Mouse (Mus musculus) forebrain, embryonic 14.5 days (tissue): ENCODE data around the gene Gm27027. TPM values are rescaled to one million over a fixed set of nuclear protein-coding genes. Genes with fewer than 3 reads are reported as not detected.
A peak's percentile ranks its signal among the peaks of the same experiment; 100 is the strongest.

ENCODE experiments used
- ATAC-seq: fragments of 200-750 bp; cut with Nextera tagmentation; 2 replicates; pipeline ENCODE4 v1.8.0; 2017; ENCODE audit warnings: mild to moderate bottlenecking, moderate library complexity
- DNase-seq: peaks from one replicate; pipeline ENCODE4 v3.0.0-alpha.2; 2015; ENCODE audit warnings: low spot score
- H3K27ac ChIP-seq: fragments of 300-500 bp; sonication (generic); 2 replicates; pipeline ENCODE4 v1.5.1; 2014; ENCODE audit warnings: low read depth, mild to moderate bottlenecking, control low read depth, low read length, moderate library complexity
- H3K27me3 ChIP-seq: fragments of 300-500 bp; sonication (generic); replicated peaks from 2 replicates; pipeline ENCODE4 v1.6.1; 2014; ENCODE audit warnings: low read length, control low read depth, mixed read lengths; ENCODE audit not compliant: control insufficient read depth, insufficient read depth
- H3K36me3 ChIP-seq: fragments of 300-500 bp; sonication (generic); 2 replicates; pipeline ENCODE4 v1.6.1; 2014; ENCODE audit warnings: low read length, control low read depth; ENCODE audit not compliant: control insufficient read depth, insufficient read depth
- H3K4me1 ChIP-seq: fragments of 300-500 bp; sonication (generic); 2 replicates; pipeline ENCODE4 v1.6.1; 2014; ENCODE audit warnings: antibody characterized with exemption, low read length, control low read depth; ENCODE audit not compliant: control insufficient read depth, insufficient read depth
- H3K4me2 ChIP-seq: fragments of 300-500 bp; sonication (generic); 2 replicates; pipeline ENCODE4 v1.6.1; 2014; ENCODE audit warnings: mild to moderate bottlenecking, control low read depth, low read length
- H3K4me3 ChIP-seq: fragments of 300-500 bp; sonication (generic); 2 replicates; pipeline ENCODE4 v1.5.1; 2014; ENCODE audit warnings: low read depth, low read length, control low read depth
- H3K9ac ChIP-seq: fragments of 300-500 bp; sonication (generic); 2 replicates; pipeline ENCODE4 v1.6.1; 2014; ENCODE audit warnings: mild to moderate bottlenecking, low read length, control low read depth, moderate library complexity
- H3K9me3 ChIP-seq: fragments of 300-500 bp; sonication (generic); replicated peaks from 2 replicates; pipeline ENCODE4 v1.6.1; 2016; ENCODE audit warnings: low read length, control low read depth, mixed read lengths; ENCODE audit not compliant: control insufficient read depth
- WGBS: fragments of 180-500 bp; shearing (Covaris S2); extraction: QIAGEN DNeasy Blood & Tissue Kit; methylation state at CpG from one replicate; pipeline ENCODE4 v1.1.7; 2014; 5-methylcytosine and 5-hydroxymethylcytosine counted together
- polyA plus RNA-seq: library from polyadenylated mRNA; unstranded; fragments of >200 nt; fragmentation: Nextera tagmentation; extraction: Ambion mirVana; gene quantifications from 2 replicates; pipeline ENCODE4 v1.2.1, GENCODE M21; 2014

Gm27027 gene
- polyA plus RNA-seq, 1 experiment from 2014 or later, result not detected

DNA sequence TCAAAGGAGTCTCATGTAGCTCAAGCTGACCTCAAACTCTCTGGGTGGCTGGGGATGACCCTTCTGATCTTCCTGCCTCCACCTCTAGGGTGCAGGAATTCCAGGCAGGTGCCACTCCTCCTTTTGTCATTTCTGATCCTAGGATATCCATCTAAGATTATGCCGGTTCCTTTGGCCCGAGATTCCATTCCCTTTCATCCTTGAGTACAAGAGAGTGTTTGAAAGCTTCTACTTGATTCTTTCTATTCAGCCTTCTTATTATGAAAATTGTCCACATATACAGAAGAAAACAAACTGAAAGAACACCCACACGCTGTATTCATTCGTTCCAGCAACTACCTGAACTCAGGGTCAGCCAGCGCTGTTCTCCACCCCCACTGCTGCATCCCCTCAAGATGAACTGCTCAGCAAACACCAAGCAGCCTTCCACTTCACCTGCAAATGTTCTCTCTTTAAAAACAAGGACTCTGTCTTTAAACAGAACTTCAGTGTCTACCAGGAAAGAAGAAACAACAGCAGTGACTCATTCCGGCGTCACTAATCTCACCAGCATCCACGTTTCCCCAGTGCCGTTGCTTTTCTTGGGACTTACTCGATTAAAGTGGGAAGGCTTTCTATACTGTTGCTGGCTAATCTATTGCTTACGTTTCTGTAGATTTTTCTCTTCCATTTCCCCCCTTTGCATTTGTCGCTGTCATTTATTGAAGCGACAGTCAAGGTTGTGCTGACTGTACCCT is 68.3 kb downstream of the Gm27027 start:
- H3K4me3 ChIP-seq, result no peak overlapping the region
- no peak overlapping the region for H3K4me2 ChIP-seq
- no peaks in the 10 kb centered on the region for H3K27me3 ChIP-seq
- ATAC-seq (no peak), DNase-seq (no peak)
- no peaks in the 10 kb centered on the region for H3K9me3 ChIP-seq
- no peak overlapping the region for H3K9ac ChIP-seq
- H3K4me1 ChIP-seq, result no peaks in the 10 kb centered on the region
- no peaks in the 10 kb centered on the region for H3K36me3 ChIP-seq
- H3K27ac ChIP-seq, result no peak overlapping the region
- 76% methylated on average over 13 of the region's 13 CpGs for WGBS

DNA sequence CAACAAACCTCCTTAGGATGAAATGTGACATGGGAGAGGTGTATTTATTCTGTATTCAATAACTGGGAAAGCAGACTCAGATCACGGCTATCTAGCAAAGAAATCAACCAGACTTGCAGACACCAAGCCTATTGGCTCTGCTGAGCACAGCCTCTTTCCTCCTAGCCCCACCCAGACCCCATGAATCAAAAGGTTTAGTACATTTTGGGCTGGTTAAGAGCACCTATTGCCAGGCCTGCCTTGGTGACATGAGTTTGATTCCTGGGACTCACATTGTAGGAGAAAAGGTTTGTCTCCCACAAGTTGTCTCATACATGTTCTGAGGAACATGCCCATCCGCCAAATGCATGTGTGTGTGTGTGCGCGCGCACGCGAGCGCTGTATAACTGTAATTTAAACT is 70.0 kb downstream of the Gm27027 start:
- Histone ChIP-seq H3K4me1 (no peaks in the 10 kb centered on the region), H3K27me3 (no peaks in the 10 kb centered on the region), H3K4me3 (no peak overlapping the region), H3K27ac (no peak overlapping the region), H3K36me3 (no peaks in the 10 kb centered on the region), H3K9me3 (no peaks in the 10 kb centered on the region), H3K9ac (no peak overlapping the region), H3K4me2 (no peak overlapping the region)
- no peak for ATAC-seq
- WGBS, result 93% methylated on average over 8 of the region's 8 CpGs
- no peak for DNase-seq

DNA sequence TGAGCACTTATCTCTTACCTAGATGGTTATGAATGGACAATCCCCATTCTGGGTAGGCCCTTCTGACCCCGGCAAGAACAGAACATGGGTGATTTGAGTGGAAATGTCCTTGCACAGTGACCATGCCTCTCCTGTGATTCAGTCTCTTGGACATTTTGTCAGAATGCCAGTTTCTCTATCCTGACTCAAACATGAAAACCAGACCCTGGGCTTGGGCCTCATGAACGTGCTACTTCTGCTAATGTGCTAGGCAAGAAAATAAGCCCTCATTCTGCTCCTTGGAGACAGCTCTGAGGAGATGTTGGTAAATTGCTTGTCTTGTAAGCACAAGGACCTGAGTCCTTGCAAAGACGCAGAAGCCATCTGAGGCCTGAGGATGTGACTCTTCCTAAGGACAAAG is 77.1 kb downstream of the Gm27027 start:
- Histone ChIP-seq H3K9me3 (no peaks in the 10 kb centered on the region), H3K4me1 (no peaks in the 10 kb centered on the region), H3K9ac (no peak overlapping the region), H3K4me2 (no peak overlapping the region), H3K36me3 (no peaks in the 10 kb centered on the region), H3K4me3 (no peak overlapping the region), H3K27ac (no peak overlapping the region), H3K27me3 (no peaks in the 10 kb centered on the region)
- no peak for DNase-seq
- 86% methylated on average over 3 of the region's 3 CpGs for WGBS
- no peak for ATAC-seq

DNA sequence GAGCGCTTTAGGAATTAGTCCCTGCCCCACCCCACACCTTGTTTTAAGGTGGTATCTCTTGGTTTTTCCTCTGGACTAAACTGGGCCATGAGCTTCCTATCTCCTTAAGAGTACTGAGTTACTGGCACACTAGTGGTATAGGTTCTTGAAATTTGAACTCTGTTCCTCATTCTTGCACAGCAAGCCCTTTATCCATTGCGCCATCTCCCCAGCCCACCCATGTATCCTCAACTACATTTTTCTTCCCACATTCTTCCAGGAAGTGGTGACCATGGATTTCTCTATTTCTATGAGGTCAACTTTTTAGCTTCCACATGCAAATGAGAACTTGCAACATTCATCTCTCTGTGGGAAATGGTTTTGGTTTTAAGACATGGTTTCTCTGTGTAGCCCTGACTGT is 82.6 kb downstream of the Gm27027 start:
- Histone ChIP-seq H3K4me2 (no peak overlapping the region), H3K4me3 (no peak overlapping the region), H3K4me1 (no peaks in the 10 kb centered on the region), H3K27me3 (no peaks in the 10 kb centered on the region), H3K27ac (no peak overlapping the region), H3K9me3 (no peaks in the 10 kb centered on the region), H3K36me3 (no peaks in the 10 kb centered on the region), H3K9ac (no peak overlapping the region)
- WGBS, result 91% methylated on average over 2 of the region's 2 CpGs
- ATAC-seq (no peak), DNase-seq (no peak)

DNA sequence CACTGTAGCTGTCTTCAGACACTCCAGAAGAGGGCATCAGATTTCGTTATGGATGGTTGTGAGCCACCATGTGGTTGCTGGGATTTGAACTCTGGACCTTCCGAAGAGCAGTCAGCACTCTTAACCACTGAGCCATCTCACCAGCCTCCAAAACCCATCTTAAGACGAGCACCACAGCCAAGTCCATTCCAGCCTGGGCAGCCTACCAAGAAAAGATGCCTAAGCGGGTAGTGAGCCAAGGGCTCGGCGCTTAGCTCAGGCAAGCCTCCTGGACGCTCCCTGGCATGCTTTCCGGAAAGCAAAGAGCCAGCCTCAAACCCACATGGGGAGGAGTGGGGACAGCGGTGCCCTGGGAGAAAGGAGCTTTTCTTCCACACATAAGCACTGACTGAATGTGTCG is 84.2 kb downstream of the Gm27027 start:
- 73% methylated on average over 10 of the region's 10 CpGs for WGBS
- DNase-seq (peak; percentile 56), ATAC-seq (no peak)

DNA sequence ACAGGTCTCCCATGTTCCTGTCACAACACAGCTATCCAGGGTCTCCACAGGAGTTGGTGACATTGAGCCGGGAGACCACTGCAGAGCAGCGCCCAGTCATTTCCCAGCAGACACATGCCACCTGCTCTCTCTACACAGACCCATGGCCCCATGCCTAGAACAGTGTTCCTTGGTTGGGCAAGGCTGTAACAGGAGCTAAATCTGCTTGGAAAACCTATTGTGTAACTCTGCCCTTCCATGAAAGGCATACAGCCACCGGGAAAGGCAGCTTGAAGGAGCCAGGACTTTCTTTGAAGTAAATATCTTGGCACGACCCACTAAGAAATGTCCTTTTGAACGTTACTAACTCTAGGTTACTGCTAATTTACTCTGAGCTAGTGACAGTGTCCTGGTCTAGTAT is 86.4 kb downstream of the Gm27027 start:
- 56% methylated on average over 5 of the region's 5 CpGs for WGBS
- no peaks in the 10 kb centered on the region for H3K9me3 ChIP-seq
- H3K4me2 ChIP-seq, result no peak overlapping the region
- H3K4me1 ChIP-seq, result peaks cover 6% of the 10 kb centered on the region; the same call in 1 of the 2 replicates
- H3K27me3 ChIP-seq, result no peaks in the 10 kb centered on the region
- H3K27ac ChIP-seq, result no peak overlapping the region
- H3K4me3 ChIP-seq, result no peak overlapping the region
- ATAC-seq (no peak), DNase-seq (no peak)
- no peak overlapping the region for H3K9ac ChIP-seq
- H3K36me3 ChIP-seq, result no peaks in the 10 kb centered on the region

More for the DNA sequence above, 84.2 kb downstream of the Gm27027 start:
- Histone ChIP-seq H3K36me3 (no peaks in the 10 kb centered on the region), H3K9ac (no peak overlapping the region), H3K4me2 (no peak overlapping the region), H3K9me3 (no peaks in the 10 kb centered on the region), H3K4me3 (no peak overlapping the region), H3K4me1 (no peaks in the 10 kb centered on the region), H3K27ac (no peak overlapping the region), H3K27me3 (no peaks in the 10 kb centered on the region)

DNA sequence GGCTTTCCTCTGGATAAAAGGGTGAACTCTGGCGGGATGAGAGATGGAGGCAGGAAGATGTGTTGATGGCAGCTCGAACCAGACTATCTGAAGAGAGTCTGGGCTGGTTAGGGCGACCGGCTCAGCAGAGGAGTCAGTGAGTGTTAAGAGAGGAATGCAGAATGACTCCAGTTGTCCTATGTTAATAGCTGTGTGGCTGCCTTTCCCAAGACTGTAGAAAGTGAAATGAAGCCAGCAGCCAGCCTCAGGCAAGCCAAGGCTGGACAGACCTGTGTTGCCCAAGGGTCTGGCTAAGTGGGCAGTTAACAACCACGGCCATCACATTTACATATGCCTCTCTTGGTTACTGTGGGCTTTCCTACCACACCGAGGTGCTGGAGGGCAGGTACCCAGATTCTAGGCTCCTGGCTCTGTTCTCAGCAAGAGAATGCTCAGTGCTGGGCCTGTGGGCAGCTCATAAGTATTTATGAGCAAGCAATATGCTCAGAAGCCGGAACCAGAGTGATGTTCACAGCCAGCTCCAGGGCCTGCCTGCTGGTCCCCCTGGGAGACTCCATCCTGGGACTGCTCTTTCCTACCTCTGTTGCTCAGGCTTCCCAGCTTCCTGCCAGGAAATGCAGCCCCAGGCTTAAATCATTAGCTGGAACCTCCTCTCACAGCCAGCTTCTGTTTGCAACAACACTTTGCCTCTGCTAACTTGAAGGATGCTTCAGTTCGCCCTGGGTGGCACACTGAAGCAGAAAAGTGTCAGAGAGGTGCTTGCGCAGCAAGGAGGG is 88.4 kb downstream of the Gm27027 start:
- Histone ChIP-seq H3K27me3 (no peaks in the 10 kb centered on the region), H3K36me3 (no peaks in the 10 kb centered on the region), H3K4me2 (no peak overlapping the region), H3K27ac (0 out of 2 replicates have a peak overlapping the region, but pooled peaks have one; percentile 14), H3K4me3 (no peak overlapping the region), H3K9me3 (no peaks in the 10 kb centered on the region), H3K9ac (no peak overlapping the region), H3K4me1 (peaks cover 6% of the 10 kb centered on the region; the same call in 1 of the 2 replicates)
- ATAC-seq (peak; percentile 24; the same call in 1 of the 2 replicates), DNase-seq (peak; percentile 33)
- WGBS, result 66% methylated on average over 9 of the region's 9 CpGs
